Mouse (Mus musculus) kidney, embryonic 15.5 days (tissue): ENCODE results near the gene Pigz. TPM values are rescaled to one million over a fixed set of nuclear protein-coding genes. Genes with fewer than 3 reads are reported as not detected.

Experiments
- ATAC-seq: fragments of 200-750 bp; cut with Nextera tagmentation; replicated peaks from 2 replicates; pipeline ENCODE4 v1.8.0; 2017; ENCODE audit warnings: moderate TSS enrichment; ENCODE audit not compliant: low FRiP score
- H3K27ac ChIP-seq: fragments of 300-500 bp; sonication (generic); 2 replicates; pipeline ENCODE4 v1.5.1; 2015; ENCODE audit warnings: mild to moderate bottlenecking, inconsistent platforms
- H3K27me3 ChIP-seq: fragments of 300-500 bp; sonication (generic); 2 replicates; pipeline ENCODE4 v1.6.1; 2015; ENCODE audit warnings: inconsistent platforms
- H3K36me3 ChIP-seq: fragments of 300-500 bp; sonication (generic); 2 replicates; pipeline ENCODE4 v1.6.1; 2015; ENCODE audit warnings: inconsistent platforms
- H3K4me1 ChIP-seq: fragments of 300-500 bp; sonication (generic); 2 replicates; pipeline ENCODE4 v1.6.1; 2015; ENCODE audit warnings: inconsistent platforms
- H3K4me2 ChIP-seq: fragments of 300-500 bp; sonication (generic); 2 replicates; pipeline ENCODE4 v1.6.1; 2015; ENCODE audit warnings: moderate library complexity, mild to moderate bottlenecking, inconsistent platforms
- H3K4me3 ChIP-seq: fragments of 300-500 bp; sonication (generic); replicated peaks from 2 replicates; pipeline ENCODE4 v1.5.1; 2015; ENCODE audit warnings: mild to moderate bottlenecking, inconsistent platforms
- H3K9ac ChIP-seq: fragments of 300-500 bp; sonication (generic); 2 replicates; pipeline ENCODE4 v1.6.1; 2015; ENCODE audit warnings: mild to moderate bottlenecking, inconsistent platforms
- H3K9me3 ChIP-seq: fragments of 300-500 bp; sonication (generic); replicated peaks from 2 replicates; pipeline ENCODE4 v1.6.1; 2016; ENCODE audit warnings: inconsistent platforms
- WGBS: fragments of 180-500 bp; shearing (Covaris S2); methylation state at CpG from one replicate; pipeline ENCODE4 v1.1.7; 2015; ENCODE audit warnings: mixed read lengths; 5-methylcytosine and 5-hydroxymethylcytosine counted together
- polyA plus RNA-seq: library from polyadenylated mRNA; unstranded; fragments of >200 nt; fragmentation: Nextera tagmentation; extraction: Ambion mirVana; gene quantifications from 2 replicates; pipeline ENCODE4 v1.2.1, GENCODE M21; 2015

Pigz gene
- 0.62 and 0.86 TPM in 2 replicates for polyA plus RNA-seq

DNA sequence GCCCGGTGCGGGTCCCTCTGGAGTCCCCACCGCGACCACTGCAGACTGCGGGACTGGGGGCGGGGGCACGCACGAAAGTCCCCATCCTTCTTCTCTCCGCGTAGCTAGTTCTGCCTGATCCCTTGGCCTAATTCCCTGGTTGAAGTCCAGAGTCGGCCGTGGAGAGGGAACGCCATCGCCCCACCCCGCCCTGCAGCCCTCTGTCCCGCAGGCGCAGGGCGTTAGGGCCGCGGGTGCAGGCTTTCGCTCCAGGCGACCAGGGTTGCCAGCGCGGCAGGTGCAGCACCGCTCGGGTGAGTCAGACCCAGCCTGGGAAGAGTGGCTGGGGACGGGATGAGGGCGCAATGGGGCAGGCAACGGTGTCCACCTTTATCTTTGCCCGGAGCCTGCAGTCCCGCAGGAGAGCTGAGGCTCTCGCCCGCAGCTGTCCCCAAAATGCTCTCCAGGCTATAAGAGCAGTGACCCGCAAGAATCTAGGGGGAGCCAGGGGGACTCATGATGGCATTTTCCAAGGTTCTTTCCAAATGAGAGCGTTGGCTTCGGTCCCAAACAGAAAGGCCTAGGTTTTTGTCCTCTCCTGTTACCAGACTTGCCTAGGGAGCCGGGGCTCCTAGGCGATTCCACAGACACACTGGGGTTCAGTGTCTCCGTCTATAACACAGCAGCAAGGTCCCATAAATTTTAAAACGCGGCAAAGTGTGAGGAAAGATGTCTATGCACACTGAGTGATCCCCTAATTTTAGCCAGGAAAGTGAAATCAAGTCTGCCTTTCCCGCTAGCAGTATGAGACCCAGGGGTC is at the start of gene Pigz:
Gene Pigz (plus strand): TSS at position 101 of the 799 bp plus-strand sequence.
- Histone ChIP-seq H3K9ac (peak within 1 kb of the TSS; percentile 48), H3K27ac (peak within 1 kb of the TSS; percentile 46; the same call in 1 of the 2 replicates), H3K9me3 (no peaks in the 10 kb centered on the region), H3K36me3 (no peaks in the 10 kb centered on the region), H3K4me1 (peaks cover 30% of the 10 kb centered on the region), H3K4me2 (peak within 1 kb of the TSS; percentile 98), H3K27me3 (peaks cover 45% of the 10 kb centered on the region), H3K4me3 (peak within 1 kb of the TSS; percentile 57)
- no peak for ATAC-seq
- whole genome bisulfite sequencing = 8% methylated on average over 42 of the region's 42 CpGs

DNA sequence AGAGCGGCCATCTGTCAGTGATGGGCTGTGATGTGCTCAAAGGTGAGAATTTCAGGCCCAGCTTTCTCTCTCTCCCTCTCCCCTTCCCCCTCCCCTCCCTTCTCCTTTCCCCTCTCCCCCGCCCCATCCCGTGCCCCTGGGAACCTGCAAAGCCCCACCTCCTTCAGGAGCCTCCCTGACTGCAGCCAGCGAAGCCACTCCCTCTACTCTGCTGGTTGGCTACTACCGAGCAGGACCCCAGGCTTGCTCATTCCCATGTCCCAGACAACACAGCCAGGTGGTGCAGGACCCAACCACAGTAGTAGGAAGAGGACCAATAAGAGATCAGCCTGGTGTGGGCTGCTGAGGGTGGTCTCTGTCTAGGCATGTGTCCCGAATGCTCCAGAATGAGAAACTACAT is 49.7 kb upstream of the Pigz start:
- ATAC-seq = peak; percentile 54
- Histone ChIP-seq H3K27ac (no peak overlapping the region), H3K27me3 (peaks cover 9% of the 10 kb centered on the region; the same call in 1 of the 2 replicates), H3K4me2 (peak overlapping the region; percentile 51), H3K36me3 (no peaks in the 10 kb centered on the region), H3K4me3 (no peak overlapping the region; the same call in 1 of the 2 replicates), H3K4me1 (peaks cover 22% of the 10 kb centered on the region), H3K9me3 (no peaks in the 10 kb centered on the region), H3K9ac (no peak overlapping the region)
- WGBS = 15% methylated on average over 6 of the region's 6 CpGs

DNA sequence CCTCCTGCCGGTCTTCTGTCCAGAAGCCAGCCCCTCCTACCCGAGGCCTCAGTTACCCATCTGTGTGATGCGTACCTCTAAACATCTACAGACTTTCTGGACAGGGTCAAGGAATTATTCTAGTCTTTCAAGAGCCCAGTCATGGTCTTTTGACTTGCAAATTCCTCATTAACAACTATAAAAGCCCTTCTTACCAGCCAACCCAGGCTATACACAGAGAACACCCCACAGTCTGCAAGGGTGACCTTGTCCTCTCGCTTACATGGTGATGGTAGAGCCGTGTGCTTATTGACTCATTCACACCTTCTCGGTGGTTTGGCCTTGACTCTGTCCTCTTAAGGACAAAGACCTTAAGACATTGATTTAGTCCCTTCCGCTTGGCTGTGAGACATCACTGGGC is 42.7 kb upstream of the Pigz start:
- no peaks in the 10 kb centered on the region for H3K36me3 ChIP-seq
- H3K9me3 ChIP-seq = no peaks in the 10 kb centered on the region
- no peaks in the 10 kb centered on the region for H3K4me1 ChIP-seq
- no peak for ATAC-seq
- no peaks in the 10 kb centered on the region for H3K27me3 ChIP-seq
- no peak overlapping the region for H3K9ac ChIP-seq
- H3K4me2 ChIP-seq = no peak overlapping the region
- no peak overlapping the region for H3K27ac ChIP-seq
- no peak overlapping the region for H3K4me3 ChIP-seq
- 78% methylated on average over 7 of the region's 7 CpGs for WGBS

DNA sequence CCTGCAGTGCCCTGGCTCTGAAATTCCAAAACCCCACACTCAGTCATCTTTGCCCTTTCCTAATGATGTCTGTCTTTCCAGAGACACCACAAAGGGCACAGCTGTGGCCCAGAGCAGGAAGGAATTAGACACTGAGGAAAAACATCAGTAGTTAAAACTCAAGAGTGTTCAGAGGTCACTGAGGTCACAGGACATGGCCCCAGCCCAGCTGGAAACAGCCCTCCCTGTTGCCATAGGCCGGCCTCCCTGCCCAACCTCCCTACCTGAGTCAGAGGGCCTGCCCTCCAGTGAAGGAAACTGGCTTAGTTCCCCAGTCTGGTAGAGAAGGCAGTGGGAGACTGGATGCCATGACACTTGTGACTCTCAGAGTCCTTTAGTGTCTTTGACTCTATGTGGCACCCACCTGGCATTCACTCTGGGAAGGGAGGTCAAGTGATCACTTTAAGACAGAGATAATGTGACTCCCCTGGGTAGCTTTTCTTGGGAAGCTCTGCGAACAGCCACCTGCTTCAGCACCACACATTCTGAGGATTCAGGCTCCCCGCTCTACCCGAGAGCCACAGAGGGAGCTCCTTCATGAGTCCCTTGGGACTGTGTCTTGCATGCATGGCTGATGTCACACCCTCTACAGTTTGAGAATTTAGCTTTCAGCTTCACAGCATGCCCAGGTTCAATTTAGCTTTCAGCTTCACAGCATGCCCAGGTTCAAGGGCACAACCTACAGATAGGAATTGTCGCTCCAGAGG is 40.1 kb upstream of the Pigz start:
- Histone ChIP-seq H3K9me3 (no peaks in the 10 kb centered on the region), H3K27me3 (no peaks in the 10 kb centered on the region), H3K27ac (no peak overlapping the region), H3K36me3 (no peaks in the 10 kb centered on the region), H3K4me1 (peaks cover 14% of the 10 kb centered on the region), H3K4me2 (no peak overlapping the region), H3K9ac (no peak overlapping the region), H3K4me3 (no peak overlapping the region)
- 61% methylated on average over 5 of the region's 5 CpGs for WGBS
- ATAC-seq = no peak

DNA sequence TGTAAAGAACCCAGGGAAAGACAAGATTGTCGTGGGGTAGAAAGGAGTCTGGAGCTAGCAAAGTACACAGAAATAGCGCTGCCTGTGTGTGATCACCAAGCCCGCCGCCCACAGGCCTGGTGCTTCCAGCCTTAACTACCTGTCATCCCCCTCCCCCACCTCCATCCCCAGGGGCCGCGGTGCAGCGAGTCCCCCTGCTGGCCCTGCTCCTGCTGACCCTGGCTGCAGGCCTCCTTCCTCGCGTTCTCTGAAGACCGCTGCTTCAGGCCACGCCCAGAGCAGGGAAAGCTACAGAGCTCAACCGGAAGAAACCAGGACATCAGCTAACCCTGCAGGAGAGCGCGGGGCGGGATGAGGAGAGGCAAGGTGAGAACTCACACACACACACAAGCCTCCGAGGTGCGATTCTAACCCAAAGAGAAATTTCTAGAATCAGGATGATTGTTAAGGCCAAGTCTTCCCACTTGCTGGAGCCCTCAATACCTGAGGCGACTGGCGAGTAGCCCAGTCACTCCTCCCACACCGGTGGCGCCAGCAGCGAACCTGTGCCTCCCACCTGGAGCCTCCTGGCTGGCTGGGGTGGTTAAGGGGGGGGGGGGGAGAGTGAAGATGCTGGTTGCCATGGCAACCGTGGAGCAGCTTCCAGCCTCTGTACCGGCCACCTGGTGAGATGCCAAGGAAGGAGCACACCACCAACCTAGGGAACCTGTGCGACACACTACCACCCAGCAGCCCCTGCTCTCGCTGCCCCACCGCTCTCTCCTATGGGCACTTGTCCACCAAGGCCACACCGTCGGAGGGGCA is 36.5 kb upstream of the Pigz start:
- Histone ChIP-seq H3K9ac (0 out of 2 replicates have a peak overlapping the region, but pooled peaks have one; percentile 17), H3K4me1 (peaks cover 14% of the 10 kb centered on the region), H3K27ac (no peak overlapping the region), H3K9me3 (no peaks in the 10 kb centered on the region), H3K27me3 (no peaks in the 10 kb centered on the region), H3K36me3 (no peaks in the 10 kb centered on the region), H3K4me2 (peak overlapping the region; percentile 59), H3K4me3 (peak overlapping the region; percentile 31)
- 9% methylated on average over 29 of the region's 29 CpGs for WGBS
- peak; percentile 81 for ATAC-seq

DNA sequence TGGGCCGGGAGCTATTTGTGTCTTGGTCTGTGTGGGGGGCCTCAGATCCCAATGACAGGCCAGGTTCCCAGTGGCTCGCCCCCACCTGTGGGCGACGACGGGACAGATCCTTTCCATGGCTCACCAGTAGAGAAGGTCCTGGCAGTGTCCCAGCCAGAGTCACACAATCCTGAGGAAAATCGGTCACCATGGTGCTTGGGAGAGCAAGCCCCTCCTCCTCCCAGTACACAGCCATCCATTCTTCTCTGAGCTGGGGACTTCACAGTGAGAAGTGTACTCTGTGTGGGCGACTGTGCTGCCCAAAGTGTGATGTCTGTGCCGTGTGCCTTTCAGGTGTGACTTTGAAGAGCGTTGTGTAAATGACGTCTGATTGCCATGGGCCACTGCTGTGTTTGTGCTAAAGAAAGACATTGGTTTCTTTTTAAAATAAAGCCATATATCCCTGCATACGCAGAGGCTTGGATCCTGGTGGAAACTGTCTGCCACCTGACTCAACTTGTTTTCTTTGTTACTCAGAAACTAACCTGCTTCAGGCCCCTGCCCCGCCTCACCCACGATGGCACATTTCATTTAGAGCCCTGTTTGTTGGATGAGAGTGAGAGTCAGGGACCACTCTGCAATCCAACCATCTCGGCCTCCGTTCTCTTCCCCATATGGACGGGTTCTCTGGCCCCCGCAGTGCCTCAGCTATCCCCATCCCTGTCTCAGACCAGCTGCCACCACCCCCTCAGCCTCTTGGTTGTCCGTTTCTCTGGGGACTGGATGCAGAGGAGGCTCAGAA is 34.9 kb upstream of the Pigz start:
- H3K27ac ChIP-seq = no peak overlapping the region

DNA sequence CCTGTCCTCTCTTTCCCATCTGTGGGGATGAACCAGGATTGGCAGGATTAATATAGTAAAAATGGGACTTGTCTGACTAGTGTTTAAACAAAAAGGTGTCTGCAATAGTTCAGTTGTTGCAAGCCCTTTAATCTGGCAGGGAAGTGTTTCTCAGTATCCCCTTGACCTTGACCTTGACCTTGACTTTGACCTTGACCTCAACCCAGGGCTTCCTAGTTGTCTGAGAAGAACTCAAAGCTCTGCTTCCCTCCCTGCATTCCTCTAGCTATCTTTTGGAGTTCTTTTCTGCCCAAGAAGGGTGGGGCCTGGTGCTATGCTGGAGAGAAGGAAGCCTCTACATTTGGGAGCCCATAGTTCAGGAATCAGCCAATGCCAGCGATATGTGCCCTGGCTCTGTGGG is 31.8 kb upstream of the Pigz start:
- Histone ChIP-seq H3K4me2 (no peak overlapping the region), H3K27me3 (no peaks in the 10 kb centered on the region), H3K4me3 (no peak overlapping the region), H3K9ac (no peak overlapping the region), H3K27ac (no peak overlapping the region), H3K4me1 (peaks cover 23% of the 10 kb centered on the region), H3K36me3 (no peaks in the 10 kb centered on the region), H3K9me3 (no peaks in the 10 kb centered on the region)
- ATAC-seq = no peak
- 88% methylated on average over 1 of the region's 1 CpGs for WGBS

More for the DNA sequence above, 34.9 kb upstream of the Pigz start:
- Histone ChIP-seq H3K9ac (no peak overlapping the region), H3K4me3 (no peak overlapping the region), H3K4me1 (peaks cover 14% of the 10 kb centered on the region), H3K27me3 (no peaks in the 10 kb centered on the region), H3K36me3 (no peaks in the 10 kb centered on the region), H3K9me3 (no peaks in the 10 kb centered on the region), H3K4me2 (no peak overlapping the region)
- ATAC-seq = no peak
- WGBS = 83% methylated on average over 18 of the region's 18 CpGs

DNA sequence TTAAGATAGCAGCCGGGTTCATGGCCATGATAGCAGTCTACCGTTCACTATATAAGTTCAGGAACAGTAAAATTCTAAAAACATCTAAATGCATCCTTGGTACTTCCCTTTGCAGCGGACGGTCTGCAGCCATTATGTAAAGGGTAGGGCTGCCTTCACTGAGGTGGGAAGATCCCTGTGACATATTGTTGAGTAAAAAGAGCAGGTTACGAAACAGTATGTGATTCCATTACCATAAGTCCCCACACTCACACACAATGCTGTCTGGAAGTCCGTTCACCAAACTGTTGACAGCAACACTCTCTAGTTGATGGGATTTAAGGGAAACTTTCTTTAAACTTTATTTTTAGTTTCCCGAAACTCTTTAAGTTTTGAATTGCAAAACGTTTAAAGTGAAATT is 30.4 kb upstream of the Pigz start:
- Histone ChIP-seq H3K9ac (no peak overlapping the region), H3K27ac (no peak overlapping the region), H3K4me3 (no peak overlapping the region), H3K36me3 (no peaks in the 10 kb centered on the region), H3K9me3 (no peaks in the 10 kb centered on the region), H3K4me1 (peaks cover 13% of the 10 kb centered on the region), H3K4me2 (no peak overlapping the region), H3K27me3 (no peaks in the 10 kb centered on the region)
- ATAC-seq = no peak
- 90% methylated on average over 8 of the region's 8 CpGs for WGBS

DNA sequence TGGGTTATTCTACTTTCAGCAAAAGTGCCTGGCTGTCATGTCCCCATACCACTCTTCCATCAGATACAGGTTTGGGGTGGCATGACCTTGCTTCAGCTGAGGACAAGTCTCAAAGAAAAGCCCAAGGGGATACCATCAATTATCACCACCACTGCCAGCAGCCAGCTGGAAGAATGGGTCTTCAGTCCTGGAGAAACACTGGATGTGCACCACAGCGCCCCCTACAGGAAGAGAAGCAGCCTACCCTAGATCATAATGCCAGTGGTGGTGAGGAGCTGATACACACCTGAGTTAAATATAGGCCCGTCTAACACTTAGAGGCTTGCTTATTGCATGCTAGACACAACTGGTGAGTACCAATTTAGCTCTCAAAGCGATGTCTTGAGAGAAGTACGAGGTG is 28.3 kb upstream of the Pigz start:
- Histone ChIP-seq H3K9ac (no peak overlapping the region), H3K4me2 (no peak overlapping the region), H3K27me3 (no peaks in the 10 kb centered on the region), H3K36me3 (no peaks in the 10 kb centered on the region), H3K9me3 (no peaks in the 10 kb centered on the region), H3K4me1 (peaks cover 13% of the 10 kb centered on the region), H3K27ac (no peak overlapping the region), H3K4me3 (no peak overlapping the region)
- ATAC-seq = no peak
- WGBS = 78% methylated on average over 4 of the region's 4 CpGs

DNA sequence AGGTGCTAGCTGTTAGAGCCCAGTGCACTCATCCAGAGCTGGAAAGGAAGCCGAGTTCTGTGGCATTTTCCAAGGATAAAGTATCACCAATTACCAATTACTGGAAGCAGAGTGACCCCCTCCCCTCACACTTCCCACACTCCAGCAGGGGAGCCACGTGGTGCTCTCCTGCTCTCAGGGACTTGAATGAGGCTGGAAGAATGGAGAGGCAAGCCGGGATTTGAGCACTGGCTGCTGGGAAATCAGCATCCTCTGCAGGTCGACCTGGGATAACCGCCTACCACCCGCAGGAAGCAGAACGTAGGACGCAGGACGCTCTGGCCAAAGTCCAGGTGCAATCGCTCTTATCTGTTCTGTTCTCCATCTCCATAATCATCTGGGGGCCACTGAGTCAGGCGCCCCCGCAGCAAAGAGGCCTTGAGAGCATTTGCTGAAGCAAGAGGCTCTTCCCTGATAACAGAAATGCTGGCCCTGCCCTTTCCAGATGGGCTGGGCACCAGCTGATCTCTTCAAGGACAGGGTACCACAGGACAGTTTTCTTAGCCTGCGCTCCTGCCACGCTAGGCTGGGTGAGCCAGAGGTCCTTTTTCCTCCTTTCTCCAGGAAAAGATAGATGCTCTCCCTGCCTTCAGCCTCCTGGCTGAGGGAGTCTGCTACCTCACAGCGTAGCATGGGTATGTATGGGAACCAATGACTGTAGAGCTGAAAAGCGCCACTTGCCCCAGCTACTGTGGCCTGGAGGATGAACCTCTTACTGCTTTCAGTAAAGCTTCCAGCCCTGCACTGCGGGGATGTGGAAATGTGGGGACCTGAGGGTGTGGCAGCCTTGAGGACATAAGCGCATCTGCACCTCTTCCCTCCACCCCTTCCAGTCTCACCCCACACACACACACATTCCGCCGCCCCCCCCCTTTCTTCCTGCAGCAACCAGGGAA is 27.5 kb upstream of the Pigz start:
- Histone ChIP-seq H3K27me3 (no peaks in the 10 kb centered on the region), H3K9ac (no peak overlapping the region), H3K4me3 (peak overlapping the region; percentile 31), H3K4me1 (peaks cover 13% of the 10 kb centered on the region), H3K36me3 (no peaks in the 10 kb centered on the region), H3K27ac (no peak overlapping the region), H3K9me3 (no peaks in the 10 kb centered on the region), H3K4me2 (peak overlapping the region; percentile 64)
- WGBS = 39% methylated on average over 20 of the region's 20 CpGs
- peak; percentile 27; the same call in 1 of the 2 replicates for ATAC-seq
